In genomic region chr5:149526467-149526951, GRCm38 (mm10) we compare ENCODE assay signal across 9 mouse cellular contexts. TPM values are rescaled to one million over a fixed set of nuclear protein-coding genes. Genes with fewer than 3 reads are reported as not detected.
A peak's percentile ranks its signal among the peaks of the same experiment; 100 is the strongest.
DNase-seq lines count a peak whose midpoint lies in the region; ATAC-seq and TF ChIP-seq lines count a peak whose summit lies in the region.
"Had no signal": no experiment of that assay in that cellular context is flagged by ENCODE, and none has a peak within 500 bp of the region (broad histone marks: within the 10 kb centered on the region; RNA-seq: fewer than 3 reads in every experiment).

No protein-coding gene starts in this region.

- no peaks in the 10 kb centered on the region for H3K9me3 ChIP-seq in liver, embryonic 16.5 days (replicated peaks; ENCODE audit: control insufficient read depth, low read length)
- no peaks in the 10 kb centered on the region for H3K9me3 ChIP-seq in forebrain, embryonic 14.5 days (replicated peaks; ENCODE audit: control insufficient read depth, low read length)
- no peaks in the 10 kb centered on the region for H3K9me3 ChIP-seq in neural tube, embryonic 14.5 days (ENCODE audit: control insufficient read depth, low read length)
- H3K9me3 ChIP-seq: liver, embryonic 13.5 days had no signal

- no peaks in the 10 kb centered on the region for H3K36me3 ChIP-seq in liver, embryonic 16.5 days (ENCODE audit: control insufficient read depth, insufficient read depth)
- H3K36me3 ChIP-seq in forebrain, embryonic 14.5 days (ENCODE audit: control insufficient read depth, insufficient read depth, low read length), result no peaks in the 10 kb centered on the region
- H3K36me3 ChIP-seq in neural tube, embryonic 14.5 days (ENCODE audit: control insufficient read depth, insufficient read depth, low read length), result no peaks in the 10 kb centered on the region
- H3K36me3 ChIP-seq: liver, embryonic 13.5 days had no signal

- ATAC-seq in liver, embryonic 16.5 days (ENCODE audit: low read depth), result no peak
- ATAC-seq in Patski, result peak; percentile 46
- no peak for ATAC-seq in forebrain, embryonic 14.5 days
- ATAC-seq in hematopoietic stem cell, adult 5-6 weeks (replicated peaks in 1 of 2; ENCODE audit: insufficient read depth in 1 of 2, low FRiP score in 2 of 2, low TSS enrichment in 1 of 2, low read depth in 1 of 2, poor library complexity in 2 of 2, severe bottlenecking in 2 of 2), result peak; percentile 56 to 57
- ATAC-seq in neural tube, embryonic 14.5 days (ENCODE audit: low read depth), result no peak
- ATAC-seq in monocyte, adult 5-6 weeks (replicated peaks; ENCODE audit: insufficient number of reproducible peaks, low FRiP score, low TSS enrichment, poor library complexity, severe bottlenecking), result no peak

- no peaks in the 10 kb centered on the region for H3K27me3 ChIP-seq in liver, embryonic 16.5 days (ENCODE audit: control insufficient read depth, insufficient read depth, low read depth, low read length)
- H3K27me3 ChIP-seq in Patski, result no peaks in the 10 kb centered on the region
- H3K27me3 ChIP-seq in forebrain, embryonic 14.5 days (replicated peaks; ENCODE audit: control insufficient read depth, insufficient read depth, low read length), result no peaks in the 10 kb centered on the region
- H3K27me3 ChIP-seq in neural tube, embryonic 14.5 days (ENCODE audit: control insufficient read depth, insufficient read depth, low read length), result no peaks in the 10 kb centered on the region

- no peaks in the 10 kb centered on the region for H3K4me1 ChIP-seq in liver, embryonic 16.5 days (ENCODE audit: control insufficient read depth, low read depth, low read length)
- peaks cover 44% of the 10 kb centered on the region for H3K4me1 ChIP-seq in forebrain, embryonic 14.5 days (ENCODE audit: control insufficient read depth, insufficient read depth, low read length)
- H3K4me1 ChIP-seq in neural tube, embryonic 14.5 days (ENCODE audit: control insufficient read depth, insufficient read depth, low read length), result peaks cover 36% of the 10 kb centered on the region
- H3K4me1 ChIP-seq: liver, embryonic 13.5 days had no signal

- H3K9ac ChIP-seq in liver, embryonic 16.5 days (ENCODE audit: low read depth, low read length), result no peak overlapping the region
- H3K9ac ChIP-seq in forebrain, embryonic 14.5 days (ENCODE audit: low read length), result no peak overlapping the region
- H3K9ac ChIP-seq in neural tube, embryonic 14.5 days (replicated peaks; ENCODE audit: low read depth, low read length), result no peak overlapping the region
- H3K9ac ChIP-seq: liver, embryonic 13.5 days had no signal

- DNase-seq in liver, result no peak
- DNase-seq in Patski (ENCODE audit: low read depth, low spot score), result peak; percentile 71
- DNase-seq in forebrain, embryonic 14.5 days (ENCODE audit: low spot score), result peak; percentile 87
- peak; percentile 72 for DNase-seq in layer of hippocampus, adult 9-11 months
- DNase-seq: liver, embryonic 13.5 days had no signal

- 13% methylated on average over 10 of the region's 10 CpGs for WGBS in liver, embryonic 16.5 days (ENCODE audit: insufficient replicate concordance)
- WGBS in forebrain, embryonic 14.5 days, result 30% methylated on average over 10 of the region's 10 CpGs
- WGBS in neural tube, embryonic 14.5 days, result 37% methylated on average over 10 of the region's 10 CpGs

- 0 out of 2 replicates have a peak overlapping the region, but pooled peaks have one; percentile 10 for H3K4me2 ChIP-seq in liver, embryonic 16.5 days (ENCODE audit: low read depth, low read length)
- peak overlapping the region; percentile 4; the same call in 1 of the 2 replicates for H3K4me2 ChIP-seq in forebrain, embryonic 14.5 days (ENCODE audit: low read length)
- no peak overlapping the region for H3K4me2 ChIP-seq in neural tube, embryonic 14.5 days (ENCODE audit: low read depth, low read length)
- H3K4me2 ChIP-seq: liver, embryonic 13.5 days had no signal

- no peak for TF ChIP-seq CTCF in Patski (IDR thresholded peaks at IDR 0.05)

- H3K4me3 ChIP-seq in liver, embryonic 16.5 days (ENCODE audit: low read depth, low read length), result no peak overlapping the region
- H3K4me3 ChIP-seq in forebrain, embryonic 14.5 days (ENCODE audit: low read depth, low read length), result no peak overlapping the region
- no peak overlapping the region for H3K4me3 ChIP-seq in neural tube, embryonic 14.5 days (ENCODE audit: low read depth, low read length)
- H3K4me3 ChIP-seq: liver, embryonic 13.5 days had no signal

- in situ Hi-C loops in Patski (cut with MboI; ENCODE audit: low pct_unique_long_range_greater_than_20kb), result loop anchor here (5.0 to 10.0 kb wide), 3 partner anchors 86 to 452 kb away; no protein-coding TSS in a partner anchor

- H3K27ac ChIP-seq in liver, embryonic 16.5 days (ENCODE audit: low read length), result no peak overlapping the region
- peak overlapping the region; percentile 65 for H3K27ac ChIP-seq in forebrain, embryonic 14.5 days (ENCODE audit: low read depth, low read length)
- peak overlapping the region; percentile 30; the same call in 1 of the 2 replicates for H3K27ac ChIP-seq in neural tube, embryonic 14.5 days (ENCODE audit: low read depth, low read length)
- H3K27ac ChIP-seq: liver, embryonic 13.5 days had no signal

- POLR2A ChIA-PET in Patski (lab: Charles Lee), result interaction anchor here (0.6 to 0.7 kb wide), 2 partner anchors 110 to 611 kb away, joined by 3 to 4 read pairs; partner anchors contain the start of gene Hsph1

- CTCF ChIA-PET in Patski (lab: Charles Lee), result interaction anchor here (0.8 to 1.6 kb wide), 3 partner anchors 18 to 151 kb away, joined by 3 to 4 read pairs (median 4); no protein-coding TSS in a partner anchor

RNA-seq across cellular contexts. Expression of gene Wdr95, which starts 2.0 kb away (rescaled TPM):
- polyA plus RNA-seq in liver, embryonic 16.5 days (2015; fragmentation: Nextera tagmentation; extraction: Ambion mirVana), result not detected in 2 replicates
- 0.03 TPM for polyA plus RNA-seq in Patski (2021)
- 0.69 and 1.2 TPM in 2 replicates for polyA plus RNA-seq in forebrain, embryonic 14.5 days (2014; fragmentation: Nextera tagmentation; extraction: Ambion mirVana)
- total RNA-seq in hematopoietic stem cell, adult 5-6 weeks (2017), result 0.38 TPM in 1 of 2 replicates, not detected in the other
- polyA plus RNA-seq in neural tube, embryonic 14.5 days (2014; fragmentation: Nextera tagmentation; extraction: Ambion mirVana), result 0.25 and 0.50 TPM in 2 replicates
- total RNA-seq in monocyte, adult 5-6 weeks (2017), result 4.4 to 5.9 TPM (median 4.7 TPM) in 3 replicates
- polyA plus RNA-seq: liver, embryonic 13.5 days had no signal

Comparison
In these comparisons a context has a peak if more than half of its experiments do, and no peak if none do; other contexts are left out.
1. ATAC-seq: peak in Patski (single experiment) and hematopoietic stem cell, adult 5-6 weeks (2 of 2); none in liver, embryonic 16.5 days (single experiment), forebrain, embryonic 14.5 days (single experiment), neural tube, embryonic 14.5 days (single experiment) and monocyte, adult 5-6 weeks (single experiment).